Mouse (Mus musculus): ENCODE measurements around the gene Shisa9. TPM values are rescaled to one million over a fixed set of nuclear protein-coding genes. Genes with fewer than 3 reads are reported as not detected.
"Not testable (repeated sequence)": the region's sequence is repeated elsewhere in the genome, so short reads cannot be mapped to it uniquely, and the experiment has no call there.

Gene Shisa9
- polyA plus RNA-seq (2015; fragmentation: Nextera tagmentation; extraction: Ambion mirVana), result 0.70 and 0.83 TPM in 2 replicates

DNA sequence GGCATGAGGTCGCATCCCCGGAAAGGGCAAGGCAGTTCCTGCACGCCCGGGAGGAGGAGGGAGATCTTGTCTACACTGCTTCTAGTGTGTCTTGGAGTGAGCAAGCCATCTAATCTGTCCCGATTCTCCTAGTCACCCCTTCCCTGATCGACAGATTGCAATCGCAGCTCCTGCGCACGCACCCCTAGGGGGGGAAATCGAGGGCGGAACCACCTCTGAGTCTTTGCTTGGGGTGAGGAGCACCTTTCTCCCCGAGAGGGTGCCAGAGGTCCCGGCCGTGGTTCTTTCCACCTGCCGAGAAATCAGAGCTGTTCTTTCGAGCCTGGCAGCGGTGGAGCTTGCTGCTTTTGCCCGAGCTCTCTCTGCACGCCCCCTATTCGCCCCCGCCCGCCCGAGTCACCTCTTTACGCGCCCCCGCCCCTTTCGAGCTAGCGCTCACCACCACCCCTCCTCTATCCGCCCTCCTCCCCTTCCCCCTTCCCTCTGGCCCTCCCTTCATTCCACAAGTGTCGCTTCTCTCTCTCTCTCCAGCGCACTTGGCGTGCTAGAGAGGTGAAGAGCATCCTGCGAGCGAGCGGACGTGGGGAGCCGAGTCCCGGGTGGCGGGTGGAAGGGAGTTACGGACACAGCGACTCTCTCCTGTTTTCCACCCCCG, at the start of gene Shisa9:
Shisa9 (plus strand) TSS at position 498 of the 655 bp plus-strand sequence.
- Histone ChIP-seq H3K4me2 (ENCODE audit: low read depth, low read length) (peak within 1 kb of the TSS; percentile 81), H3K27ac (ENCODE audit: low read length) (no peak within 1 kb of the TSS), H3K36me3 (ENCODE audit: control insufficient read depth, insufficient read depth, low read length) (no peaks in the 10 kb centered on the region), H3K4me3 (replicated peaks; ENCODE audit: low read length) (peak within 1 kb of the TSS; percentile 47), H3K27me3 (ENCODE audit: control insufficient read depth, insufficient read depth, low read length) (peaks cover 59% of the 10 kb centered on the region), H3K9ac (ENCODE audit: low read length) (peak within 1 kb of the TSS; percentile 32), H3K4me1 (ENCODE audit: control insufficient read depth, insufficient read depth, low read length) (0 out of 2 replicates have a peak, but pooled peaks cover 6% of the 10 kb centered on the region), H3K9me3 (replicated peaks; ENCODE audit: control insufficient read depth, low read length) (no peaks in the 10 kb centered on the region)
- peak; percentile 41; the same call in 1 of the 2 replicates for ATAC-seq (ENCODE audit: insufficient read depth, low FRiP score)
- under 1% methylated on average over 42 of the region's 42 CpGs for WGBS

- Histone ChIP-seq H3K4me1 (ENCODE audit: control insufficient read depth, insufficient read depth, low read length) (no peaks in the 10 kb centered on the region), H3K4me2 (ENCODE audit: low read depth, low read length) (no peak overlapping the region), H3K36me3 (ENCODE audit: control insufficient read depth, insufficient read depth, low read length) (no peaks in the 10 kb centered on the region), H3K27ac (ENCODE audit: low read length) (no peak overlapping the region), H3K9me3 (replicated peaks; ENCODE audit: control insufficient read depth, low read length) (no peaks in the 10 kb centered on the region), H3K9ac (ENCODE audit: low read length) (no peak overlapping the region), H3K4me3 (replicated peaks; ENCODE audit: low read length) (no peak overlapping the region), H3K27me3 (ENCODE audit: control insufficient read depth, insufficient read depth, low read length) (no peaks in the 10 kb centered on the region)
- ATAC-seq (ENCODE audit: insufficient read depth, low FRiP score), result no peak
Measured at GRCm38 (mm10) chr16:11940477-11940876, 43.4 kb upstream of the Shisa9 start.

GRCm38 (mm10) chr16:11960691-11961090, 23.2 kb upstream of the Shisa9 start:
- H3K4me3 ChIP-seq (replicated peaks; ENCODE audit: low read length), result no peak overlapping the region
- H3K9me3 ChIP-seq (replicated peaks; ENCODE audit: control insufficient read depth, low read length), result no peaks in the 10 kb centered on the region
- no peak overlapping the region for H3K4me2 ChIP-seq (ENCODE audit: low read depth, low read length)
- H3K9ac ChIP-seq (ENCODE audit: low read length), result no peak overlapping the region
- H3K27ac ChIP-seq (ENCODE audit: low read length), result no peak overlapping the region
- no peaks in the 10 kb centered on the region for H3K36me3 ChIP-seq (ENCODE audit: control insufficient read depth, insufficient read depth, low read length)
- H3K4me1 ChIP-seq (ENCODE audit: control insufficient read depth, insufficient read depth, low read length), result no peaks in the 10 kb centered on the region
- WGBS, result 85% methylated on average over 1 of the region's 1 CpGs
- ATAC-seq (ENCODE audit: insufficient read depth, low FRiP score), result no peak
- H3K27me3 ChIP-seq (ENCODE audit: control insufficient read depth, insufficient read depth, low read length), result no peaks in the 10 kb centered on the region

- Histone ChIP-seq H3K4me2 (ENCODE audit: low read depth, low read length) (no peak overlapping the region), H3K4me3 (replicated peaks; ENCODE audit: low read length) (no peak overlapping the region), H3K27ac (ENCODE audit: low read length) (no peak overlapping the region), H3K4me1 (ENCODE audit: control insufficient read depth, insufficient read depth, low read length) (no peaks in the 10 kb centered on the region), H3K27me3 (ENCODE audit: control insufficient read depth, insufficient read depth, low read length) (no peaks in the 10 kb centered on the region), H3K9me3 (replicated peaks; ENCODE audit: control insufficient read depth, low read length) (no peaks in the 10 kb centered on the region), H3K36me3 (ENCODE audit: control insufficient read depth, insufficient read depth, low read length) (no peaks in the 10 kb centered on the region), H3K9ac (ENCODE audit: low read length) (no peak overlapping the region)
- WGBS, result 89% methylated on average over 8 of the region's 8 CpGs
- no peak for ATAC-seq (ENCODE audit: insufficient read depth, low FRiP score)
Measured at GRCm38 (mm10) chr16:11966041-11966440, 17.9 kb upstream of the Shisa9 start.

DNA sequence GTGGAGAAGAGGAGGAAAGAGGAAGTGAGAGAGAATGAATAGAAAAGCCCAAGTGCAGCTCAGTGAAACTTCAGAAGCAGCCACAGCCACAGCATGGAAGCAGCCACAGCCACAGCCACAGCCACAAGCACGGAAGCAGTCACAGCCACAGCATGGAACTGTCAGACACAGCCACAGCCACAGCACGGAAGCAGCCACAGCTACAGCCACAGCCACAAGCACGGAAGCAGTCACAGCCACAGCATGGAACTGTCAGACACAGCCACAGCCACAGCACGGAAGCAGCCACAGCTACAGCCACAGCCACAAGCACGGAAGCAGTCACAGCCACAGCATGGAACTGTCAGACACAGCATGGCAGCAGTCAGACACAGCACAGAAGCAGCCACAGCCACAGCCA, 17.1 kb upstream of the Shisa9 start:
- not testable (repeated sequence) for H3K9me3 ChIP-seq (replicated peaks; ENCODE audit: control insufficient read depth, low read length); H3K27me3 ChIP-seq (ENCODE audit: control insufficient read depth, insufficient read depth, low read length); ATAC-seq (ENCODE audit: insufficient read depth, low FRiP score); H3K4me1 ChIP-seq (ENCODE audit: control insufficient read depth, insufficient read depth, low read length); H3K36me3 ChIP-seq (ENCODE audit: control insufficient read depth, insufficient read depth, low read length); H3K4me3 ChIP-seq (replicated peaks; ENCODE audit: low read length); H3K4me2 ChIP-seq (ENCODE audit: low read depth, low read length); H3K27ac ChIP-seq (ENCODE audit: low read length); H3K9ac ChIP-seq (ENCODE audit: low read length)
- 66% methylated on average over 3 of the region's 5 CpGs for WGBS

GRCm38 (mm10) chr16:11967579-11967978, 16.3 kb upstream of the Shisa9 start:
- Histone ChIP-seq H3K36me3 (ENCODE audit: control insufficient read depth, insufficient read depth, low read length) (no peaks in the 10 kb centered on the region), H3K9ac (ENCODE audit: low read length) (no peak overlapping the region), H3K4me2 (ENCODE audit: low read depth, low read length) (no peak overlapping the region), H3K27ac (ENCODE audit: low read length) (no peak overlapping the region), H3K4me1 (ENCODE audit: control insufficient read depth, insufficient read depth, low read length) (no peaks in the 10 kb centered on the region), H3K9me3 (replicated peaks; ENCODE audit: control insufficient read depth, low read length) (no peaks in the 10 kb centered on the region), H3K4me3 (replicated peaks; ENCODE audit: low read length) (no peak overlapping the region), H3K27me3 (ENCODE audit: control insufficient read depth, insufficient read depth, low read length) (no peaks in the 10 kb centered on the region)
- WGBS, result 70% methylated on average over 2 of the region's 2 CpGs
- ATAC-seq (ENCODE audit: insufficient read depth, low FRiP score), result no peak

DNA sequence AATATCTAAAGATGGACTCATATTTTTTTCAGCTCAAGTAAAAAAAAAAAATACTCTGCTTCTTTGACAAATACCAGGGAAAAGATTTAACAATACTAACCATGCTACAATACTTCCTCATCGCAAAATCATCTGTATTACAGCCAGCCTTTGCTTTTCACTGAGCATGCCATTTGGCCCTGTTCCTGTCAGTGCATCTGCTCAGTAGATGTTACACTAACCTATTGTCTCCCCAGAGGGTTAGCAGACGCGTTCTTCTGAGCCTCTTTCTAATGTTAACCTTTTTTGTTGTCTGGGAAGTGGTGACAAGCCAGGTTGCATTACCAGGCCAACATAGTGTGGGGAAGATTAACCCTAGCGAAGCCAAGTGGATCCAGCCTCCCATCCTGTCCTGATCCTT, 10.2 kb upstream of the Shisa9 start:
- H3K9me3 ChIP-seq (replicated peaks; ENCODE audit: control insufficient read depth, low read length), result no peaks in the 10 kb centered on the region
- no peaks in the 10 kb centered on the region for H3K36me3 ChIP-seq (ENCODE audit: control insufficient read depth, insufficient read depth, low read length)
- no peaks in the 10 kb centered on the region for H3K4me1 ChIP-seq (ENCODE audit: control insufficient read depth, insufficient read depth, low read length)
- no peak overlapping the region for H3K4me2 ChIP-seq (ENCODE audit: low read depth, low read length)
- 51% methylated on average over 4 of the region's 4 CpGs for WGBS
- no peak overlapping the region for H3K27ac ChIP-seq (ENCODE audit: low read length)
- ATAC-seq (ENCODE audit: insufficient read depth, low FRiP score), result no peak
- H3K9ac ChIP-seq (ENCODE audit: low read length), result no peak overlapping the region
- no peak overlapping the region for H3K4me3 ChIP-seq (replicated peaks; ENCODE audit: low read length)
- H3K27me3 ChIP-seq (ENCODE audit: control insufficient read depth, insufficient read depth, low read length), result no peaks in the 10 kb centered on the region

DNA sequence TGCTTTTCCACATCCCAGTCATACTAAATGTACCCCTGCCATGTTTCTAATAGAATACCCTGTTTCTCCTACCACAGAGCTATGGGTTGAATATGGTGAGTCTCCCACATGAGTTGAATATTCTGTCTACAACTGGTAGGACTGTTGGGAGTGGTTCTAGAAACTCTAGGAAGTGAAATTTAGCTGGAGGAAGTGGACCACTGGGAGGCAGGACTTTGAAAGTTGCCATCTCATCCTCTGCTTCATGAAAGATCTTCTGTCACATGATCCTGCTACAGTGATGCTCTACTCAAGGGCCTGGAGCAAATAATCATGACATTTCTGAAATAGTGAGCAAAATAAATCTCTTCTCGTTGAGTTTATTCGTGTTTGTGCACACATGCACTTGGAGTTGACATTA, 7.2 kb upstream of the Shisa9 start:
- H3K4me2 ChIP-seq (ENCODE audit: low read depth, low read length), result no peak overlapping the region
- ATAC-seq (ENCODE audit: insufficient read depth, low FRiP score), result no peak

DNA sequence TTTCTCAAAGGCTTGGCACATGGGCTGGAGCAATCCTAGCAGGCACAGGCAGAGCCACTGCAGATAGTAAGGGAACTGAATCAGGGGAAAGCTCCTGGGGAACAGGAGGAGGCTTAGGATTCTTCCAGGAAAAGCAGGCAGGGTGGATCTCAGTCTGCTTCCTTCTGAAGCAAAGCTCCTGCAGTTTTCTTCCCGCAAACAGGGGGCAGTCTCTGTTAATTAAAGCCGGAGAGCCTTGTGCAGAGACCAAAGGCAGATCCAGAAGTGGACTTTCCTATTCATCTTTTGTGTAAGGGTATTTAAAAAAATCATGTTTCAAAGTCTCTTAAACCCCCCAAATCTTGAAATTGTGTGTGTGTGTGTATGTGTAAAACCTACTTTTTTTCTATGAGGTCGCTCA, 3.1 kb upstream of the Shisa9 start:
- 19% methylated on average over 3 of the region's 3 CpGs for WGBS
- Histone ChIP-seq H3K27ac (ENCODE audit: low read length) (no peak overlapping the region), H3K36me3 (ENCODE audit: control insufficient read depth, insufficient read depth, low read length) (no peaks in the 10 kb centered on the region), H3K4me3 (replicated peaks; ENCODE audit: low read length) (no peak overlapping the region), H3K27me3 (ENCODE audit: control insufficient read depth, insufficient read depth, low read length) (peaks cover 47% of the 10 kb centered on the region), H3K9me3 (replicated peaks; ENCODE audit: control insufficient read depth, low read length) (no peaks in the 10 kb centered on the region), H3K4me1 (ENCODE audit: control insufficient read depth, insufficient read depth, low read length) (0 out of 2 replicates have a peak, but pooled peaks cover 6% of the 10 kb centered on the region), H3K9ac (ENCODE audit: low read length) (no peak overlapping the region), H3K4me2 (ENCODE audit: low read depth, low read length) (no peak overlapping the region)
- ATAC-seq (ENCODE audit: insufficient read depth, low FRiP score), result no peak

More for the DNA sequence above, 7.2 kb upstream of the Shisa9 start:
- no peaks in the 10 kb centered on the region for H3K9me3 ChIP-seq (replicated peaks; ENCODE audit: control insufficient read depth, low read length)
- H3K27me3 ChIP-seq (ENCODE audit: control insufficient read depth, insufficient read depth, low read length), result peaks cover 8% of the 10 kb centered on the region
- no peaks in the 10 kb centered on the region for H3K4me1 ChIP-seq (ENCODE audit: control insufficient read depth, insufficient read depth, low read length)
- H3K27ac ChIP-seq (ENCODE audit: low read length), result no peak overlapping the region
- WGBS, result 77% methylated on average over 2 of the region's 2 CpGs
- no peak overlapping the region for H3K9ac ChIP-seq (ENCODE audit: low read length)
- no peak overlapping the region for H3K4me3 ChIP-seq (replicated peaks; ENCODE audit: low read length)
- H3K36me3 ChIP-seq (ENCODE audit: control insufficient read depth, insufficient read depth, low read length), result no peaks in the 10 kb centered on the region

Data from stomach, embryonic 16.5 days (tissue).